Mouse (Mus musculus): ENCODE measurements around the gene Stxbp6. TPM values are rescaled to one million over a fixed set of nuclear protein-coding genes. Genes with fewer than 3 reads are reported as not detected.

The Stxbp6 gene
- polyA plus RNA-seq, 1 experiment, result 3.7 TPM

DNA sequence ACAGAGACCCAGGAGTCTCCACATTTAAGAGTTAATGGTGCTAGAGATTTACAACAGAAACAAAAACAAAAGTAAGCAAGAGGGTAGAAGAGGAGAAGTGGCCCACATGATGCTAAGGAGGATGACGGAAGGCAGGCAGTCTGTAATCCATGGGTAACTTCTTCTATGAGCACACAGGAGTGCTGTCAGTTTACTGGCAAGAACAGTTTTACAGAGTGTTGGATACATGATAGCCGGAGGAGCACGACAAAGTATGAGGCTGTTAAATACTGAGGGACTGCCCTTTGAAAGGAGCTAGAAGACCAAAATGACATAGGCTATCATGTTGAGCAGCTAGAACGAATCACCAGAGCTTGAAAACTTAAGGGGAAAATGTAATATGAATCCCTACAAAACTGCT, 81.7 kb downstream of the Stxbp6 start:
- Histone ChIP-seq H3K4me3 (ENCODE audit: control insufficient read depth, insufficient read depth, low read length) (no peak overlapping the region), H3K4me1 (replicated peaks; ENCODE audit: control insufficient read depth, insufficient read depth, low read length) (no peaks in the 10 kb centered on the region), H3K36me3 (ENCODE audit: control insufficient read depth, insufficient read depth, low read length) (no peaks in the 10 kb centered on the region), H3K27ac (ENCODE audit: control insufficient read depth, insufficient read depth, low read length) (no peak overlapping the region), H3K27me3 (ENCODE audit: control insufficient read depth, insufficient read depth, low read length) (no peaks in the 10 kb centered on the region)
- no peak for DNase-seq
- WGBS, result 89% methylated on average over 4 of the region's 4 CpGs
- TF ChIP-seq CTCF (IDR thresholded peaks at IDR 0.05; ENCODE audit: borderline replicate concordance, control insufficient read depth, extremely low read depth, insufficient read depth, low read length, poor library complexity) (no peak), POLR2A (IDR thresholded peaks at IDR 0.05; ENCODE audit: control insufficient read depth, extremely low read depth, insufficient read depth, low read length, poor library complexity) (no peak)

DNA sequence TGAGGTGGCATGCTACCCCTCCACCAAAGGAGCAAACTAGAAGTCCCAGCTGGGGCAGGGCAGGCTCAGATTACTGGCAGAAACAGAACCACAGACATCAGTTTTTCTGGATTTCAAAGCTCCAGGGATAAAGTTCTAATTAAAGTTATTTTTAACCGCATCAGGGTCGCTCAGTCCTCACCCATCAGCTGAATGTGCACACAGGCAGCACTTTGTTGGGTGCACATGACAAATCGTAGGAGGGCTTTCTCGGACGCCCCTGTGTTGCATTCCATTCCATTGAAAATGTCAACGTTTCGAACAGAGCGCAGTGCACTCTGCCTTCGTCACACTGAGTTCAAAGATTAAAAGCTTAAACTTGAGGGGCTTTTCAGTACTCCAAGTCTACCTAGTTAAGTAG, 84.1 kb downstream of the Stxbp6 start:
- H3K36me3 ChIP-seq (ENCODE audit: control insufficient read depth, insufficient read depth, low read length), result no peaks in the 10 kb centered on the region
- DNase-seq, result no peak
- H3K4me3 ChIP-seq (ENCODE audit: control insufficient read depth, insufficient read depth, low read length), result no peak overlapping the region
- no peak overlapping the region for H3K27ac ChIP-seq (ENCODE audit: control insufficient read depth, insufficient read depth, low read length)
- WGBS, result 96% methylated on average over 9 of the region's 9 CpGs
- H3K4me1 ChIP-seq (replicated peaks; ENCODE audit: control insufficient read depth, insufficient read depth, low read length), result no peaks in the 10 kb centered on the region
- no peak for TF ChIP-seq POLR2A (IDR thresholded peaks at IDR 0.05; ENCODE audit: control insufficient read depth, extremely low read depth, insufficient read depth, low read length, poor library complexity)
- TF ChIP-seq CTCF (IDR thresholded peaks at IDR 0.05; ENCODE audit: borderline replicate concordance, control insufficient read depth, extremely low read depth, insufficient read depth, low read length, poor library complexity), result no peak
- no peaks in the 10 kb centered on the region for H3K27me3 ChIP-seq (ENCODE audit: control insufficient read depth, insufficient read depth, low read length)

DNA sequence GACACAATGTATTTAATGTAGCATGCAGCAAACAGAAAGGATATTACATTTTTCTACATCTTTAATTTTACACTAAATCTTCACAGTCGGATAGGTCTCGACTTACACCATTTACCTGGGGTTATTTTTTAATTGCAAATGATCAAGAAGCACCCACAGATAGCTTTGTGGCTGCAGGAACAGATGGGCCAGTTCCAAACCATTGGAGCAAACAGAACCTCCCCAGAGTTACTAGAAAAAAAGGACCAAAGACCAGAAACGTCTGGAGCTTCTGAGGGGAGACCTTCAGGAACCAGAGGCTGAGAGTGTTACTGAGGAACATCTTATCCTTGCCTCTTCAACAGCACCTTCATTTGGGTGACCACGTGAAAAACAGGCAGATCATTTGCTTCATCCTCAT, 85.5 kb downstream of the Stxbp6 start:
- 84% methylated on average over 4 of the region's 4 CpGs for WGBS
- Histone ChIP-seq H3K27me3 (ENCODE audit: control insufficient read depth, insufficient read depth, low read length) (no peaks in the 10 kb centered on the region), H3K4me1 (replicated peaks; ENCODE audit: control insufficient read depth, insufficient read depth, low read length) (no peaks in the 10 kb centered on the region), H3K4me3 (ENCODE audit: control insufficient read depth, insufficient read depth, low read length) (no peak overlapping the region), H3K36me3 (ENCODE audit: control insufficient read depth, insufficient read depth, low read length) (no peaks in the 10 kb centered on the region), H3K27ac (ENCODE audit: control insufficient read depth, insufficient read depth, low read length) (no peak overlapping the region)
- no peak for TF ChIP-seq POLR2A (IDR thresholded peaks at IDR 0.05; ENCODE audit: control insufficient read depth, extremely low read depth, insufficient read depth, low read length, poor library complexity)
- TF ChIP-seq CTCF (IDR thresholded peaks at IDR 0.05; ENCODE audit: borderline replicate concordance, control insufficient read depth, extremely low read depth, insufficient read depth, low read length, poor library complexity), result no peak
- no peak for DNase-seq

DNA sequence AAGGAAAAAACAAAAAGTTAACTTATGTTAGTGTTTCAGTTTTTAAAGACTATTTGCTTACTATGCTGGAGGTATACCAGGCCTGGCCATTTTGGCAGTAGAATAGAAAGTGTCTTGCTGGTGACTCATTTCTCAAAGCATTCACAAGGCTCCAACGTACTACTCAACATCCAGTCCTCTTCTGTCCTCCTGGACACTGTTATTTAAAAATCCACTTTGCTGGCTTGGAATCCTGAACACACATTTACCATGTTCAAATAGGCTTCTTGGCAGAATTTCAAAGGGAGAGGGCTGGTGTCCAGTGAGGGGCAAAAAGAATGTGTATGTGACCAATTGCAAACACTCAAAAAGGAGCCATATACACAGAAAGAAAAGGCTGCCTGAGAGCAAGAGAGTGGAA, 86.7 kb downstream of the Stxbp6 start:
- Histone ChIP-seq H3K4me1 (replicated peaks; ENCODE audit: control insufficient read depth, insufficient read depth, low read length) (no peaks in the 10 kb centered on the region), H3K4me3 (ENCODE audit: control insufficient read depth, insufficient read depth, low read length) (no peak overlapping the region), H3K36me3 (ENCODE audit: control insufficient read depth, insufficient read depth, low read length) (no peaks in the 10 kb centered on the region), H3K27me3 (ENCODE audit: control insufficient read depth, insufficient read depth, low read length) (no peaks in the 10 kb centered on the region), H3K27ac (ENCODE audit: control insufficient read depth, insufficient read depth, low read length) (no peak overlapping the region)
- 87% methylated on average over 1 of the region's 1 CpGs for WGBS
- DNase-seq, result no peak
- TF ChIP-seq CTCF (IDR thresholded peaks at IDR 0.05; ENCODE audit: borderline replicate concordance, control insufficient read depth, extremely low read depth, insufficient read depth, low read length, poor library complexity) (no peak), POLR2A (IDR thresholded peaks at IDR 0.05; ENCODE audit: control insufficient read depth, extremely low read depth, insufficient read depth, low read length, poor library complexity) (no peak)

DNA sequence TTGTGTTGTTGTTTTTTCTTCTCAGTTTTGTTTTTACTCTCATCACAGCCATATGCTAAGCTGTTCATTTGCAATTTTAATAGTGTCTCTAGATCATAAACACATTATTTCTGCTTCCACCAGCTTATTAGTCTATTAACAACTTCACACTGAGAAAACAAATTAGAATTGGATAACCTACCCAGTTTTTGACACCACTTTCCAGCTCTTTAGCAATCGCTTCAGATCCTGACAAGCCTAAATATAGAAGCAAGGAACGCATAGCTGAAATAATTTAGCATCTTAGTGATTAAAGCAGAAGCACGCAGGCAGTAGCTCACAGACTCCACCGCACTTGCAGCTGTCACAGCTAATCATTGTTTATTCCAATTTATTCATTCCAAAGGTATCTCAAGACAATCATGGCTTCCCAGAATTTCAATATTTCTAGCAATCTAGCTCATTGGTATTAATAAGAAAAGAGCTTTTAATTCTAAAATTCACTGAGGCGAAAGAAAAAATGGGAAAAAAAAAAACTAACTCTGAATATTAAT, 95.1 kb downstream of the Stxbp6 start:
- H3K4me1 ChIP-seq (replicated peaks; ENCODE audit: control insufficient read depth, insufficient read depth, low read length), result no peaks in the 10 kb centered on the region
- no peak for DNase-seq
- H3K27me3 ChIP-seq (ENCODE audit: control insufficient read depth, insufficient read depth, low read length), result no peaks in the 10 kb centered on the region
- no peaks in the 10 kb centered on the region for H3K36me3 ChIP-seq (ENCODE audit: control insufficient read depth, insufficient read depth, low read length)
- 93% methylated on average over 5 of the region's 5 CpGs for WGBS
- no peak overlapping the region for H3K4me3 ChIP-seq (ENCODE audit: control insufficient read depth, insufficient read depth, low read length)
- TF ChIP-seq POLR2A (IDR thresholded peaks at IDR 0.05; ENCODE audit: control insufficient read depth, extremely low read depth, insufficient read depth, low read length, poor library complexity) (no peak), CTCF (IDR thresholded peaks at IDR 0.05; ENCODE audit: borderline replicate concordance, control insufficient read depth, extremely low read depth, insufficient read depth, low read length, poor library complexity) (no peak)
- no peak overlapping the region for H3K27ac ChIP-seq (ENCODE audit: control insufficient read depth, insufficient read depth, low read length)

DNA sequence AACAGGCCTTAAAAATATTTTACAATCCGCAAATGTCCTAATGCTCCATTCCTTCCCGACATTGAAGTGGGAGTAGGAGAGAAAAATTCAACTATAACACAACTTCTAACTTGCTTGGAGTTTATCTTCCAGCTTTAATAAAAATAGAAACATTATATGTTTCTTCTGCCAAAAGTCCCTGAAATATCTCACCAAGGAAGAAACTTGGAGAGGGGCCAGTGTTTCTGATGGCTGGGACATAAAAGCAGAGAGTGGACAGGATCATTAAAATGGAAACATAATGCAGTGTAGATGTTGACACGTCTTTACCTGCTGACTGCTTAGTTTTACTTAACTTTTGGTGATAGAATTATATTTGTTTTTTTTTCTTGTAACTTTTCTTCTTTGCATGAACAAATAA, 99.2 kb downstream of the Stxbp6 start:
- Histone ChIP-seq H3K27ac (ENCODE audit: control insufficient read depth, insufficient read depth, low read length) (no peak overlapping the region), H3K4me1 (replicated peaks; ENCODE audit: control insufficient read depth, insufficient read depth, low read length) (no peaks in the 10 kb centered on the region), H3K27me3 (ENCODE audit: control insufficient read depth, insufficient read depth, low read length) (no peaks in the 10 kb centered on the region), H3K4me3 (ENCODE audit: control insufficient read depth, insufficient read depth, low read length) (no peak overlapping the region), H3K36me3 (ENCODE audit: control insufficient read depth, insufficient read depth, low read length) (no peaks in the 10 kb centered on the region)
- 88% methylated on average over 3 of the region's 3 CpGs for whole genome bisulfite sequencing
- DNase-seq, result no peak
- no peak for TF ChIP-seq CTCF (IDR thresholded peaks at IDR 0.05; ENCODE audit: borderline replicate concordance, control insufficient read depth, extremely low read depth, insufficient read depth, low read length, poor library complexity)
- no peak for TF ChIP-seq POLR2A (IDR thresholded peaks at IDR 0.05; ENCODE audit: control insufficient read depth, extremely low read depth, insufficient read depth, low read length, poor library complexity)

DNA sequence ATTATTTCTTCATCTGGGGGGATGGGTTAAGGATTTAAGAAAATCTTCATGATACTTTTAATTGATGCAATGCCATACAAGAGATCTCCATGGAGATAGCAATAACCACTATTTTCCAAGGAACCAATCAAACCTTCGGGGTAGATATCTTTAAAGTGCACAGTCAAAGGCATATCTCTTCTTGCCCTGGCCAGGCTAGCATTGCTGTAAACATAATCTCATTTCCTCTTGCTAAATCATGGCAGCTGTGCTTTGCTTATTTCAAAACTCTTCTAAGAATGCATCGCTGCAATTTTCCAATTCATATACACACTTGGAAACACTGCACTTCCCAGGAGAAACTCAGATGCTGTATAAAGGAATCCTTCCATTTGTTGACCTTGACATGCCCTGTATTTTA, 103.0 kb downstream of the Stxbp6 start:
- H3K4me1 ChIP-seq (replicated peaks; ENCODE audit: control insufficient read depth, insufficient read depth, low read length), result no peaks in the 10 kb centered on the region
- H3K4me3 ChIP-seq (ENCODE audit: control insufficient read depth, insufficient read depth, low read length), result no peak overlapping the region
- no peaks in the 10 kb centered on the region for H3K36me3 ChIP-seq (ENCODE audit: control insufficient read depth, insufficient read depth, low read length)
- no peak overlapping the region for H3K27ac ChIP-seq (ENCODE audit: control insufficient read depth, insufficient read depth, low read length)
- 90% methylated on average over 2 of the region's 2 CpGs for WGBS
- TF ChIP-seq POLR2A (IDR thresholded peaks at IDR 0.05; ENCODE audit: control insufficient read depth, extremely low read depth, insufficient read depth, low read length, poor library complexity) (no peak), CTCF (IDR thresholded peaks at IDR 0.05; ENCODE audit: borderline replicate concordance, control insufficient read depth, extremely low read depth, insufficient read depth, low read length, poor library complexity) (no peak)
- no peak for DNase-seq
- no peaks in the 10 kb centered on the region for H3K27me3 ChIP-seq (ENCODE audit: control insufficient read depth, insufficient read depth, low read length)

Measured in thymus, adult 2 months (tissue).